Mouse (Mus musculus) kidney, adult 8-10 months (tissue): Measurements from ENCODE around the gene Gm5294.

Experiments
- DNase-seq, 2 experiments: peaks; one replicate each; pipeline ENCODE4 v3.0.0; 2022

The Gm5294 gene

GRCm38 (mm10) chr5:138849682-138850461, 30.0 kb downstream of the Gm5294 start:
- DNase-seq = no peak

GRCm38 (mm10) chr5:138850462-138850844, 30.6 kb downstream of the Gm5294 start:
- DNase-seq = no peak

GRCm38 (mm10) chr5:138851296-138851780, 31.5 kb downstream of the Gm5294 start:
- no peak for DNase-seq

- no peak for DNase-seq
Observed at GRCm38 (mm10) chr5:138852151-138852550, 32.3 kb downstream of the Gm5294 start.

- DNase-seq = no peak
Observed at GRCm38 (mm10) chr5:138853349-138853748, 33.5 kb downstream of the Gm5294 start.

- peak; percentile 83 to 93 for DNase-seq
Observed at GRCm38 (mm10) chr5:138857010-138857617, 37.2 kb downstream of the Gm5294 start.

GRCm38 (mm10) chr5:138857811-138858251, 38.0 kb downstream of the Gm5294 start:
- DNase-seq = peak in 1 of 2 experiments; percentile 9

- no peak for DNase-seq
Observed at GRCm38 (mm10) chr5:138863681-138864146, 43.8 kb downstream of the Gm5294 start.

GRCm38 (mm10) chr5:138864166-138864565, 44.3 kb downstream of the Gm5294 start:
- DNase-seq = no peak

GRCm38 (mm10) chr5:138864880-138865279, 45.0 kb downstream of the Gm5294 start:
- DNase-seq = no peak

GRCm38 (mm10) chr5:138865637-138866036, 45.8 kb downstream of the Gm5294 start:
- DNase-seq = no peak
